Mouse (Mus musculus): ENCODE measurements around the gene Icam1. TPM values are rescaled to one million over a fixed set of nuclear protein-coding genes. Genes with fewer than 3 reads are reported as not detected.
A peak's percentile ranks its signal among the peaks of the same experiment; 100 is the strongest.

The Icam1 gene
- total RNA-seq, 4 experiments from 2014 or later: 2.8 to 9.8 (median 6.3) TPM

- no peak for DNase-seq (ENCODE audit: low spot score in 2 of 2)
These were observed 6.5 kb downstream of the Icam1 start for GRCm38 (mm10) chr9:21022288-21022687.

DNA sequence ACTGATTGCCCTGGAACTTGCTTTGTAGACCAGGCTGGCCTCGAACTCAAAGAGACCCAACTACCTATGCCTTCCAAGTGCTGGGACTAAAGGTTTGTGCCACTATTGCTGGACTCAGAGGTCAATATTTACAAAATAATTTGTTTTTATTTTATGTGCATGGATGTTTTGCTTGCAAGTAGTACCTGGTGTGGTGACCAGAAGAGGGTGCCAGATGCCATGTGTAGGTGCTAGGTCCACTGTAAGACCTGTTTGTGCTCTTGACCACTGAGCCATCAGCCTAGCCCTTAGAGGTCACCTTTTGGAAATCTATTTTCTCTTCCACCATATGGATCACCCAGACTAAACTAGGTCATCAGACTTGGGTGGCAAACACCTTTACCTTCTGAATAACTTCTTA lies 6.9 kb downstream of the Icam1 start:
- DNase-seq (ENCODE audit: low spot score in 2 of 2): no peak

- DNase-seq (ENCODE audit: low spot score in 2 of 2): no peak
These were observed 9.5 kb downstream of the Icam1 start for GRCm38 (mm10) chr9:21025258-21025810.

DNA sequence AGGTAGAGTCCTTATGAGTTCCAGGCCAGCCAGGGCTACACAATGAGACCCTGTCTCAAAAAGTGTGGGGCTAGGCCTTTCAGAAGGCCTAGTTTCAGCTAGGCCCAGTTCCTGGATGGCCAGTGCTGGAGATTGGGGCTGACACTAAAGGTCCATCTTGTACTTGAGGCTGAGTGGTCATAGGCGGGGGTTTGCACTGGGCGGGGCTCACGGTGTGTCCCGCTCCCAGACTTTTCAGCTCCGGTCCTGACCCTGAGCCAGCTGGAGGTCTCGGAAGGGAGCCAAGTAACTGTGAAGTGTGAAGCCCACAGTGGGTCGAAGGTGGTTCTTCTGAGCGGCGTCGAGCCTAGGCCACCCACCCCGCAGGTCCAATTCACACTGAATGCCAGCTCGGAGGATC lies 11.1 kb downstream of the Icam1 start:
- DNase-seq (ENCODE audit: low spot score in 2 of 2): no peak

GRCm38 (mm10) chr9:21027774-21028290 lies 12.0 kb downstream of the Icam1 start:
- DNase-seq (ENCODE audit: low spot score in 2 of 2): no peak

DNA sequence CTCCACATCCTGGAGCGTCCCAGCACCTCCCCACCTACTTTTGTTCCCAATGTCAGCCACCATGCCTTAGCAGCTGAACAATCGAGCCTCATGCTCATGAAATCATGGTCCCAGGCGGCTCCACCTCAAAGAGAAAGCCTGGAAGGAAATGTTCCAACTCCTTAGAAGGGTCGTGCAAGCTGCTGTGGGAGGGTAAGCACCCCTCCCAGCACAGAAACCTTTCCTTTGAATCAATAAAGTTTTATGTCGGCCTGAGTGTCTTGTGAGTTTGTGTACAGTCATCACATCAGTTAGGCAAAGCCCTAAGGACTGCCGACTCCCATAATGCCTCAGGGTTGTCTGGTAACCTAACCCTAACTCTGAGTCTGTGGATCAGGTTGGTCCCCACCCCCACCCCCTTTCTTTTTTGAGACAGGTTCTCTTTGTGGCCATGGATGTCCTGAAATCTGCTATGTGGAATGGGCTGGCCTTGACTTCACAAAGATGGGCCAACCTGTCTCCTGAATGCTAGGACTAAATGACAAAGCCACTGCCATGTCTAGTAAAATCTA lies 12.8 kb downstream of the Icam1 start:
- no peak for DNase-seq (ENCODE audit: low spot score in 2 of 2)

- peak in 1 of 2 experiments; percentile 73 for DNase-seq (ENCODE audit: low spot score in 2 of 2)
These were observed 13.7 kb downstream of the Icam1 start, which contains the start of gene Icam4 for GRCm38 (mm10) chr9:21029291-21030054. Gene Icam4 (plus strand): TSS chr9:21029373.

DNA sequence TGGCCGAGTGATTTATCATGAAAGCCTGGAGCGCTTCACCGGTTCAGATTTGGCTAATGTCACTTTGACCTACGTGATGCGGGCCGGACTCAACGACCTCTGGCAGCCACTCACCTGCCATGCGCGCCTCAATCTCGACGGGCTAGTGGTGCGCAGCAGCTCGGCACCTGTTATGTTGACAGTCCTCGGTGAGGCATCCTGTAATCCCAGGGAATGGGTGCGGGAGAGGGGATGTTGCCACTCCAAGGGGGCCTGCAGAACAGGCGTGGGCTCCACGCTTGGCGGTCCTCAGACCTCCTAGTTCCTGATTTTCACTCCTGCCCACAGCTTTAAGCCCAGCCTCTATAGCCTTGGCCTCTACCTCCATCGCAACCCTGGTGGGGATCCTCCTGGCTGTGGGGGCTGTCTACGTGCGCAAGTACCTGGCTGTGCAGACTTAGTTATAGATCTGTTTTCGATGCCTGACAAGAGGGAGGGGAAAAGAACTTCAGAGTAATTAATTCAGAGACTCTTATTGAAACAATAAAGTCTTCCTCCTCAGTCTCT lies 14.3 kb downstream of the Icam1 start:
- DNase-seq (ENCODE audit: low spot score in 2 of 2): peak in 1 of 2 experiments; percentile 20

DNA sequence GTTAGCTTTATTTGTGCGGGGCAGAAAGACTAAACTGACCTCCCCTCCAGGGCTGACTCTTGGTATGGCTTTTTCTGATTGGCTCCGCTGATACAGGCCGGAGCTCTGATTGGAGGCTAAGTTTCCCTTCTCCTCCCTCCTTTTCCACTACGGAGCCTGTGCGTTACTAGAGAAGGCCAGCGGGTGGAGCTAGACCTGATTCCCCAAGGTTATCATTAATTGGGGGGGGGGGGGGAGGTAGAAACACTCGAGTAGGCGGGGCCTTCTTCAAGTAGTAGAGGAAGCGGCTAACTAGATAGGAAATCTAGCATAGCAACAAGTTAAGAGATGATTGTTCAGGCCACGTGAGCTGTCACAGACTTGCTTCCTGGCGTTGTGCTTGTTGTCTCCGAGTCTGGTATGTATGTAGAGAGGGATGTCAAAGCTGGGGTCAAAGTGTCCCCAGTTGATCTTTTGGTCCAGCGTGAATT lies 15.0 kb downstream of the Icam1 start:
- peak; percentile 83 to 84 for DNase-seq (ENCODE audit: low spot score in 2 of 2)

DNA sequence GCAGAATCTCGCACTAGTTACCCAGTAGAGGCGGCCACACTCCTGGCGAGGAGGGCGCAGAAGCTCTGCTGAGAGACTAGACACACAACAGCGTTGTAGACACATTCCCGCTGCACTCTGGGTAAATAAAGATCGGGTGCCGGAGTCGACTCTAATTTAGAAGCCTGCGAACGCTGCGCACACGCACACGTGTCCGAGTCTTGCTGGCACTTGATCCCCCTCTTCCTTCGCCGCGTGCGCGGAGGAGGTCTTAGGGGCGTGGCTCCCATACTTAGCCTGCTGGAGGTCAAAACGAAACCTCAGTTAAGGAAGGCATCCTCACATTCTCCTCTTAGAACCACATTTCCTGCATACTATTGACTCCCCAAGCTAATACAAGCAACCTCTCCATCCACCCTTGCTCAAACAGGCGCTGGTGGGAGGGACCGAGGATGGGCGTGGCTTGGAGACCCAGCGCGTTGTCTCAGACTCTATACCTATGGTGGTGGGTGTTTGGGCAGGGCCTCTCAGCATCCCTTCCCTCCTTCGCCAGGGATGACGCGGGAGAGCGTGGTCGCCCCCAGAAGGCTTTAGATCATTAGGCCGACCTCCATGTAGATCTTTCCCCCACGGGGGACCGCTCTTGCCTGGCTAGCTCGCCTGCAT lies 15.6 kb downstream of the Icam1 start:
- peak; percentile 80 to 84 for DNase-seq (ENCODE audit: low spot score in 2 of 2)

DNA sequence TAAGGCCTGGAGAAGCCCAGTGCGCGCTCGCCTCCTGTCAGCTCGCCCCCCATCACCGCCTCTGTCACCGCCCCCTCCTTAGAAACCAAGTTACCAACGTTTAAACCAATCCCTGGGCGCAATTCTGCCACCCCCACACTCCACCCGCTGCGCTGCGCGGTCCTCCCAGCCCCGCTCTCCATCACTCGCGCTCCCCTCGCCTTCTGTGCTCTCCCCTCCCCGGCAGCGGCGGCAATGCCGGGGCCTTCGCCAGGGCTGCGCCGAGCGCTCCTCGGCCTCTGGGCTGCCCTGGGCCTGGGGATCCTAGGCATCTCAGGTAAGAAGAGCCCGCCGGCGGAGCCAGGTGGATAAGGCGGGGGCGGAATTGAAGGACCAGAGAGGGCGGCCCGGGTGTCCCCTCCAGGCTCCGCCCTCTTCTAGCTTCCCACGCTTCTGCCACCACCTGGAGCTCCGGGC lies 16.1 kb downstream of the Icam1 start, which contains the start of gene Icam5:
TSS of gene Icam5 (plus strand) at position 178 of the 456 bp plus-strand sequence.
- peak; percentile 83 to 87 for DNase-seq (ENCODE audit: low spot score in 2 of 2)

DNA sequence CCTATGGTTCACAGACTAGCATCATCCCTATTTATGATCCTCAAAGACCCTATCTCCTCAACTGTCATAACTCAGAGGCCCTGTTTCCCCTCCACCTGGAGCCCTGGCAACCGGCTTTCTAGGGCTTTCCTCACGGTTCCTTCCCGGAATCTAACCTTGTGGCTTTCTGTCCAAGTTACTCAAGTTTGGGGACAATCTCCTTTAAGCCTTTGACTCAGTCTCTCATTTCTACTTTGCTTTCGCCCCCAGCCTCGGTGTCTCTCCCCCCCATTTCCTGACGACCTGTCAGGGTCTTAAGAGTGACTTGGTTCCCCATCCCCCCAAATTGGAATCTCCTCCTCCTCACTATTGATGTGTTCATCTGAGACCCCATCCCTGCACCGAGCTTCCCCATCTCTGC lies 16.7 kb downstream of the Icam1 start:
- DNase-seq (ENCODE audit: low spot score in 2 of 2): no peak

GRCm38 (mm10) chr9:21033136-21033535 lies 17.4 kb downstream of the Icam1 start:
- peak in 1 of 2 experiments; percentile 70 for DNase-seq (ENCODE audit: low spot score in 2 of 2)

DNA sequence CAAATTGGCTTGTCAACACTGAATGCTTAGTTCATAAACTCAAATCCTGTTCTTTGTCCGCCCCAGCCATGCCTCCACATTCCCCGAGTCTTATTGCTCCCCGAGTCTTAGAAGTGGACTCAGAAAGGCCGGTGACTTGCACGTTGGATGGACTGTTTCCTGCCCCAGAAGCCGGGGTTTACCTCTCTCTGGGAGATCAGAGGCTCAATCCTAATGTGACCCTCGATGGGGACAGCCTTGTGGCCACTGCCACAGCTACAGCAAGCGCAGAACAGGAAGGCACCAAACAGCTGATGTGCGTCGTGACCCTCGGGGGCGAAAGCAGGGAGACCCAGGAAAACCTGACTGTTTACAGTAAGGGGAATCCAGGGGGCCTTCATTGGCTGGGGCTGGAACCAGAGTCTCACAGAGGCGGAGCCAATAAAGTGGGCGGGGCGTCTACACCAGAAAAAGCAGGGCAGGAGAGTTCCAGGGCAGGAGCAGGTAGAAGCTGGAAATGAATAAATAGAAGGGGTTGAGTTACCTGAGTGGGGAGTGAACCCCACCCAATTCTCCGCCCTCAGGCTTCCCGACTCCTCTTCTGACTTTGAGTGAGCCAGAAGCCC lies 18.8 kb downstream of the Icam1 start:
- DNase-seq (ENCODE audit: low spot score in 2 of 2): no peak

- DNase-seq (ENCODE audit: low spot score in 2 of 2): no peak
These were observed 19.8 kb downstream of the Icam1 start for GRCm38 (mm10) chr9:21035586-21035985.

- DNase-seq (ENCODE audit: low spot score in 2 of 2): no peak
These were observed 20.4 kb downstream of the Icam1 start for GRCm38 (mm10) chr9:21036161-21036560.

GRCm38 (mm10) chr9:21036666-21037065 lies 20.9 kb downstream of the Icam1 start:
- DNase-seq (ENCODE audit: low spot score in 2 of 2): peak in 1 of 2 experiments; percentile 24

- DNase-seq (ENCODE audit: low spot score in 2 of 2): peak in 1 of 2 experiments; percentile 47
These were observed 21.7 kb downstream of the Icam1 start for GRCm38 (mm10) chr9:21037481-21037891.

GRCm38 (mm10) chr9:21039779-21040178 lies 24.0 kb downstream of the Icam1 start:
- no peak for DNase-seq (ENCODE audit: low spot score in 2 of 2)

GRCm38 (mm10) chr9:21041308-21041707 lies 25.5 kb downstream of the Icam1 start:
- DNase-seq (ENCODE audit: low spot score in 2 of 2): peak; percentile 80 to 86

GRCm38 (mm10) chr9:21043563-21043962 lies 27.8 kb downstream of the Icam1 start:
- no peak for DNase-seq (ENCODE audit: low spot score in 2 of 2)

Data from layer of hippocampus, adult 8-10 months (tissue).